Mouse (Mus musculus): ENCODE data around the gene Skint6.

DNA sequence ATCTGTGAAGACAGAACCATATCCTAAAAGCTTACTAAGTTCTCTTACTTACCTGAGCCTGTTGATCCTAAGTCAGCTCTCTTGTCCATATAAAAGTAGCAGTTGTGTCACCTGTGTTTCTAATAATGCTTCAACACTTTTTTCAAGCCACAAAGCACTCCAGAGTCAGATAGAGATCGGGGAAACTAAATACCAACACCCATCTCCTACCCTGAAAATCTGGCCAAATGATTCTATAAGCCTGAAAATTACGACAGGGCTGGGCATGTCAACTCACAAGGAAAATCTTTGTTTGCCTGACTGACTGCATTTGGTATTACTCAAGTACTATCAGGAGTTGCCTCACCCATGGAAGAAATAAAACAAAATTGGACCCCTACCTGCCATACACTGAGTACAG lies at the start of gene Skint6:
- no peak for TF ChIP-seq TAL1 (IDR thresholded peaks at IDR 0.05; ENCODE audit: low read length)
- no peak for TF ChIP-seq GATA1 (IDR thresholded peaks at IDR 0.05; ENCODE audit: low read length)

Data from erythroblast, embryonic 14.5 days (primary cell).